Mouse (Mus musculus) liver, adult (tissue): ENCODE data around the gene Tstd1.
A peak's percentile ranks its signal among the peaks of the same experiment; 100 is the strongest.

Source experiments
- GATA4 ChIP-seq: IDR thresholded peaks from 2 replicates; pipeline ENCODE4 v1.6.1; 2014; ENCODE audit warnings: mild to moderate bottlenecking, low read length; ENCODE audit not compliant: insufficient replicate concordance

The Tstd1 gene

GRCm38 (mm10) chr1:171407263-171407662 is 11.4 kb upstream of the Tstd1 start:
- TF ChIP-seq GATA4: no peak

- no peak for TF ChIP-seq GATA4
Observed at GRCm38 (mm10) chr1:171410231-171410630, 8.4 kb upstream of the Tstd1 start.

- TF ChIP-seq GATA4: peak; percentile 61; the same call in 1 of the 2 replicates
Observed at GRCm38 (mm10) chr1:171410947-171411484, 7.7 kb upstream of the Tstd1 start, which contains the start of gene Usf1. Gene Usf1, plus strand, starts transcription at chr1:171411313.

- TF ChIP-seq GATA4: no peak
Observed at GRCm38 (mm10) chr1:171411492-171411941, 7.2 kb upstream of the Tstd1 start.

- no peak for TF ChIP-seq GATA4
Observed at GRCm38 (mm10) chr1:171412001-171412441, 6.7 kb upstream of the Tstd1 start.

- no peak for TF ChIP-seq GATA4
Observed at GRCm38 (mm10) chr1:171412446-171412845, 6.2 kb upstream of the Tstd1 start.

- TF ChIP-seq GATA4: no peak
Observed at GRCm38 (mm10) chr1:171413608-171414007, 5.1 kb upstream of the Tstd1 start.

- no peak for TF ChIP-seq GATA4
Observed at GRCm38 (mm10) chr1:171419291-171419882, 715 bp downstream of the Tstd1 start.

- no peak for TF ChIP-seq GATA4
Observed at GRCm38 (mm10) chr1:171419905-171420304, 1.2 kb downstream of the Tstd1 start.

- peak; percentile 51; the same call in 1 of the 2 replicates for TF ChIP-seq GATA4
Observed at GRCm38 (mm10) chr1:171422504-171423095, 3.9 kb downstream of the Tstd1 start.

GRCm38 (mm10) chr1:171424638-171425037 is 6.0 kb downstream of the Tstd1 start:
- TF ChIP-seq GATA4: no peak

GRCm38 (mm10) chr1:171425126-171425525 is 6.5 kb downstream of the Tstd1 start:
- peak; percentile 98 for TF ChIP-seq GATA4

- no peak for TF ChIP-seq GATA4
Observed at GRCm38 (mm10) chr1:171432158-171432557, 13.5 kb downstream of the Tstd1 start.

- no peak for TF ChIP-seq GATA4
Observed at GRCm38 (mm10) chr1:171435288-171435814, 16.7 kb downstream of the Tstd1 start.

- TF ChIP-seq GATA4: no peak
Observed at GRCm38 (mm10) chr1:171435974-171436373, 17.3 kb downstream of the Tstd1 start.
